Mouse (Mus musculus) midbrain, embryonic 11.5 days (tissue): ENCODE data around the gene Tmem98. TPM values are rescaled to one million over a fixed set of nuclear protein-coding genes. Genes with fewer than 3 reads are reported as not detected.

Experiments
- ATAC-seq: fragments of 200-750 bp; cut with Nextera tagmentation; 2 replicates; pipeline ENCODE4 v1.8.0; 2017; ENCODE audit warnings: moderate TSS enrichment, moderate library complexity; ENCODE audit not compliant: low FRiP score
- DNase-seq: peaks from one replicate; pipeline ENCODE4 v3.0.0; 2015; ENCODE audit warnings: low spot score; ENCODE audit errors: missing footprints
- H3K27ac ChIP-seq: fragments of 300-500 bp; sonication (generic); 2 replicates; pipeline ENCODE4 v1.5.1; 2014; ENCODE audit warnings: low read depth, low read length
- H3K27me3 ChIP-seq: fragments of 300-500 bp; sonication (generic); 2 replicates; pipeline ENCODE4 v1.6.1; 2014; ENCODE audit warnings: mild to moderate bottlenecking, low read length, moderate library complexity, mixed read lengths; ENCODE audit not compliant: control insufficient read depth, insufficient read depth
- H3K36me3 ChIP-seq: fragments of 300-500 bp; sonication (generic); 2 replicates; pipeline ENCODE4 v1.6.1; 2014; ENCODE audit warnings: mild to moderate bottlenecking, low read length, moderate library complexity, mixed read lengths; ENCODE audit not compliant: control insufficient read depth, insufficient read depth
- H3K4me1 ChIP-seq: fragments of 300-500 bp; sonication (generic); 2 replicates; pipeline ENCODE4 v1.6.1; 2014; ENCODE audit warnings: low read length; ENCODE audit not compliant: control insufficient read depth, insufficient read depth
- H3K4me2 ChIP-seq: fragments of 300-500 bp; sonication (generic); 2 replicates; pipeline ENCODE4 v1.6.1; 2014; ENCODE audit warnings: mild to moderate bottlenecking, moderate library complexity
- H3K4me3 ChIP-seq: fragments of 300-500 bp; sonication (generic); 2 replicates; pipeline ENCODE4 v1.5.1; 2014; ENCODE audit warnings: low read depth, low read length
- H3K9ac ChIP-seq: fragments of 300-500 bp; sonication (generic); 2 replicates; pipeline ENCODE4 v1.6.1; 2014; ENCODE audit warnings: low read length
- H3K9me3 ChIP-seq: fragments of 300-500 bp; sonication (generic); 2 replicates; pipeline ENCODE4 v1.6.1; 2016; ENCODE audit warnings: low read length; ENCODE audit not compliant: control insufficient read depth
- WGBS: fragments of 180-500 bp; shearing (Covaris S2); extraction: QIAGEN DNeasy Blood & Tissue Kit; methylation state at CpG from one replicate; pipeline ENCODE4 v1.1.7; 2014; 5-methylcytosine and 5-hydroxymethylcytosine counted together
- polyA plus RNA-seq: library from polyadenylated mRNA; unstranded; fragments of >200 nt; fragmentation: Nextera tagmentation; extraction: Ambion mirVana; gene quantifications from 2 replicates; pipeline ENCODE4 v1.2.1, GENCODE M21; 2014

Tmem98 gene
- polyA plus RNA-seq = 93.9 and 94.9 TPM in 2 replicates

DNA sequence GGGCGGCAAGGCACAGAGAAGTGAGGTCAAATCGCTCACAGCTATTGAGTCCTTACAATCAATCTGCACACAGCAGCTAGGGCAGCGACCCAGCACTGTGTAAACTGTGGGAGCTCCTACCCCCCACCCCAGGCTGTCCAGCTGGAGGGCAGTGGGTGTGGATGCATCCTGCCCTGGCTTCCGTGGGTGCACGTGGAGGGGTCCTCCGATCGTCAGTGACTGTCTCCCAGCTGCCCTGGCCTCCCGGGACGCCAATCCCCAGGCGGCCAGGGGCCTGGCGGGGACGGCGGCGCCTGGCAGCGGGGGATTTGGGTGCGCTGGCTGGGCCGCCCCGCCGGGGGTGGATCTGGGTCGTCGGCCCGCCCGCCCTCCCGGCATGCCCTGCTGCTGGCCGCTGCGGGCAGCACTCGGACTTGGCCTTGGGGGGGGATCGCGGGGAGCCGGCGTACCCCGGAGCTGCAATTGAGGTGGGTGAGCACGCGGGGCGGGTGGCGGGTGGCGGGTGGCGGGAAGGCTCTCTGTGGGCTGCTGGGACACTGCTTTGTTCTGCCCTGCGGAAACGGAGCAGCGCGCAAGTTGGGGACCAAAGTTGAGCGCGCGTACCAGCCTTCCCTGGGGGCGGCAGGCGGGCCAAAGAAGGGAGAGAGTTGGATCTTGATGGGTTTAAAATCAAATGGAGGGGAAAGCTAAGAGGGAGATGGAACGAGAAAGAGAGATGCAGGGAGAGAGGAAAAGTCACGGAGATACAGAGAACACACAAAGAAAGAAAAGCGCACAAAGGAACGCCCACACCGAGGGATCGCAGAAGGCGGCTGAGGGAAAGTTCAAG is at the start of gene Tmem98:
Gene Tmem98 (plus strand): TSS at position 183 of the 829 bp plus-strand sequence.
- Histone ChIP-seq H3K27ac (peak within 1 kb of the TSS; percentile 71), H3K27me3 (no peaks in the 10 kb centered on the region), H3K4me1 (peaks cover 13% of the 10 kb centered on the region), H3K36me3 (peaks cover 7% of the 10 kb centered on the region; the same call in 1 of the 2 replicates), H3K4me2 (peak within 1 kb of the TSS; percentile 84), H3K9ac (peak within 1 kb of the TSS; percentile 90), H3K4me3 (peak within 1 kb of the TSS; percentile 58), H3K9me3 (no peaks in the 10 kb centered on the region)
- peak; percentile 95 for DNase-seq
- WGBS = under 1% methylated on average over 35 of the region's 54 CpGs
- ATAC-seq = peak; percentile 86

DNA sequence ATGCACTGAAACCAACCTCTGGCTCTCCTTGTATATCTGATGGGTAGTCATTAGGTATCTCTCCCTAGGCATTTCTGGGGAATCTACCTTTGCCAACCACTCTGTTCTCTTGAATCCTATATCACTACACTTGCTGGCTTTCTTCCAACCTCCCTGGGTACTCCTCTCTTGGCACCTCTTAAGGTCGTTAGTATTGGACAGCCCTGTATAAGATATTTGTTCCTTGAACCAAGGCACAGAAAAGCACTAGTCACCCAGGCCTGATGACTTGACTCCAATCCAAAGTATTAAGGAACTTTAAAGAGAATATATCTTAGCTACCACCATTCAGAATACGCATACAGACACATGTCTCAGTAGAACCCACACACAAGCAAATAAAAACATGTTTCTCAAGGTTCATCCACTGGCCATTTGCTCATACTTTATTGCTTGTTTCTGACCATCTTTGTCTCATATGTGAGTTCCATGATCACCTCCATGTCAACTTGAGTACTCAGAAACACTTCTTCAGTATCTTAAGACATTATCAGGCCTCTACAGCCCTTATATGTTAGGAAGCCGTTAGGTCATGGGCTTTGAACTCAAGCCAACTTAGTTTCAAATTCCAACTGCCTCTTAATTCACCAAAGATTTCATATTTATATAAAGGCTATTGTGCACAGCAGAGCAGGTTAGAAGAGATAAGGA is 48.5 kb upstream of the Tmem98 start:
- WGBS = 89% methylated on average over 3 of the region's 3 CpGs
- Histone ChIP-seq H3K4me3 (no peak overlapping the region), H3K9me3 (no peaks in the 10 kb centered on the region), H3K4me1 (no peaks in the 10 kb centered on the region), H3K4me2 (no peak overlapping the region), H3K27ac (no peak overlapping the region), H3K27me3 (no peaks in the 10 kb centered on the region), H3K9ac (no peak overlapping the region), H3K36me3 (no peaks in the 10 kb centered on the region)
- DNase-seq = no peak
- no peak for ATAC-seq

DNA sequence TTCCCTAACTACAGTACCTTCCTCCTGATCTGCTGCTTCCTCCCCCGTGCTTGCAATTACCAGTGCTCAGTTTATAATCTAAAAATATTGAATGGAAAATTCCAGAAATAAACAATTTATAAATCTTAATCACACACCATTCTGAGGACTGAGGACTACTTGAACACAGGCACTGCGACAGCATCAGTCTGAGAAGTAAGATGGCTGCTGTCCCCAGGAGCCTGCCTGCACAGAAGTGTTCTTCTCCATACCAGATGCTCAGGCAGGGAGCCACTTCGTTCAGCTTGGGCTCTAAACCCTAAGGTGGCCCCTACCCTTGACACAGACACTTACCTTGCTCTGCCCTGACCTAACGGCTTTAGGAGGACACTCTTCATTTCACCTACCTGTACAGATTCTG is 47.9 kb upstream of the Tmem98 start:
- Histone ChIP-seq H3K4me2 (no peak overlapping the region), H3K4me3 (no peak overlapping the region), H3K9ac (no peak overlapping the region), H3K36me3 (no peaks in the 10 kb centered on the region), H3K9me3 (no peaks in the 10 kb centered on the region), H3K27ac (no peak overlapping the region), H3K27me3 (no peaks in the 10 kb centered on the region), H3K4me1 (no peaks in the 10 kb centered on the region)
- no peak for DNase-seq
- no peak for ATAC-seq
- WGBS = 76% methylated on average over 4 of the region's 4 CpGs

DNA sequence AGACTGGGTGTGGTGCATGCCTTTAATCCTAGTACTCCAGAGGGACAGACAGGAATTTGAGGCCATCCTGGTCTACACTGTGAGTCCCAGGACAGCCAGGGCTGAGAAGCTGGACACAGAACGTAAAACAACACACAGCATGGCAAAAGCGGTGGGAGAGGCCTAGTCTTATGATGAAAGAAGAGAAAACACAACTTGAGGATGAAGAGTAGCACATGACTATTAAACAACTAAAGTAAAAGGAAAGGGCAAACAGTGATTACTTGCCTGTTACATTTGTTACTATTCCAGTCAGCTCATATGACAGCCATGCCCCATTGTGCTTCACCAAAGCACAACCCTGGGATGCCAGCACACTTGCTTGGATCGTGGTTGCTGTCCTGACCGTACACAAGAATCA is 43.9 kb upstream of the Tmem98 start:
- no peaks in the 10 kb centered on the region for H3K4me1 ChIP-seq
- WGBS = 89% methylated on average over 4 of the region's 4 CpGs
- H3K27ac ChIP-seq = no peak overlapping the region
- H3K4me3 ChIP-seq = no peak overlapping the region
- no peak overlapping the region for H3K9ac ChIP-seq
- DNase-seq (no peak), ATAC-seq (no peak)
- no peaks in the 10 kb centered on the region for H3K36me3 ChIP-seq
- H3K27me3 ChIP-seq = no peaks in the 10 kb centered on the region
- H3K4me2 ChIP-seq = no peak overlapping the region
- H3K9me3 ChIP-seq = no peaks in the 10 kb centered on the region

DNA sequence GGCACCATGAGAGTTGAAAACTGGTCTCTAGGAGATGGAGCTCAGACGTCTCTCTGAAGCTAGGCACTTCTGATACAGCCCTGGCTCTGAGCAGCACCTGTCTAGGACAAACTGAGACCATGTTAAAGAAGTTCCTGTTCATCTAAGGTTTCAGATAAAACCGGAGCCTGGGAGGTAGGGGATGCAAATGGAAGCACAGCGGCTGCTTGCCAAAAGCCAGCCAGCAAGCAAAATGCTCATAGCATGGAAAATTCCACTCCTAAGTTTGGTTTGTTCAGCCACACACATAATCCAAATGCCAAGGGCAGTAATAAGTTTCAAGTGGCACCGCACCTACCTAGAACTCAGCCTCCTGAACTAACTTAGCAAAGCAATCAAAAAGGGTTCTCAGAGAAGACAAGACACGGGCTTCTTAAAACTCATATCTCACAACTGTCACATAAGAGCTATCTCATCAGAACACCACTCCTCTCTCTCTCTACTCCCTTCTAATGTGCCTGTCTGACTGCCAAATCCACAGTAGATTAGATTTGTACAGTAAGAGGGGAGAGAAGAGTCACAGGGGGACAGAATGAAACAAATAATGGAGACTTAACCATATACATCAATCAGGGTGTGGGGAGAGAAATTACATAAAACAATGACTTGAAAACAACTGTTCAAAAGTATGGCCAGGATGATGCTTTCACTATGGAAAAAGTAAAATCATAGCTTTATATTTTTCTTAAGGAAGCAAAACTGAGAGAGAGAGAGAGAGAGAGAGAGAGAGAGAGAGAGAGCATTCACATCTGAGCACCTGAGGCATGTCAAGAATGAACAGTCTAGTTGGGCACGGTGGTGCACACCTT is 43.3 kb upstream of the Tmem98 start:
- WGBS = 90% methylated on average over 6 of the region's 6 CpGs
- Histone ChIP-seq H3K9me3 (no peaks in the 10 kb centered on the region), H3K4me1 (0 out of 2 replicates have a peak, but pooled peaks cover 2% of the 10 kb centered on the region), H3K9ac (no peak overlapping the region), H3K4me3 (no peak overlapping the region), H3K27me3 (no peaks in the 10 kb centered on the region), H3K4me2 (no peak overlapping the region), H3K36me3 (no peaks in the 10 kb centered on the region), H3K27ac (no peak overlapping the region)
- ATAC-seq (no peak), DNase-seq (no peak)

DNA sequence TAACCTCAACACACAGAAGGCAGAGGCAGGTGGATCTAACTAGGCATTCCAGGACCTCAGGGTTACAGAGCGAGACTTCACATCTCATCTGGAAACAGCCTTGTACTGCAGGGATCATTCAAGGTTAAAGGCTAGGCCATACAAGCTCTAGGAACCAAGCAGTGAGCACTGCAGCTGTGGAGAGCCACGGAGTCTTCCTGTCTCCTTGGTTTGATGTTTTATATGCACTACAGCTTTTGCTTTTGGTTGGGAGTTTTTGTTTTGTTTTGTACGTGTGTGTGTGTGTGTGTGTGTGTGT is 42.7 kb upstream of the Tmem98 start:
- no peak overlapping the region for H3K27ac ChIP-seq
- 0 out of 2 replicates have a peak, but pooled peaks cover 2% of the 10 kb centered on the region for H3K4me1 ChIP-seq
- no peak for ATAC-seq
- H3K4me2 ChIP-seq = no peak overlapping the region
- no peak for DNase-seq
- no peaks in the 10 kb centered on the region for H3K27me3 ChIP-seq
- H3K9me3 ChIP-seq = no peaks in the 10 kb centered on the region
- WGBS = 78% methylated on average over 3 of the region's 3 CpGs
- H3K4me3 ChIP-seq = no peak overlapping the region
- no peak overlapping the region for H3K9ac ChIP-seq
- no peaks in the 10 kb centered on the region for H3K36me3 ChIP-seq

DNA sequence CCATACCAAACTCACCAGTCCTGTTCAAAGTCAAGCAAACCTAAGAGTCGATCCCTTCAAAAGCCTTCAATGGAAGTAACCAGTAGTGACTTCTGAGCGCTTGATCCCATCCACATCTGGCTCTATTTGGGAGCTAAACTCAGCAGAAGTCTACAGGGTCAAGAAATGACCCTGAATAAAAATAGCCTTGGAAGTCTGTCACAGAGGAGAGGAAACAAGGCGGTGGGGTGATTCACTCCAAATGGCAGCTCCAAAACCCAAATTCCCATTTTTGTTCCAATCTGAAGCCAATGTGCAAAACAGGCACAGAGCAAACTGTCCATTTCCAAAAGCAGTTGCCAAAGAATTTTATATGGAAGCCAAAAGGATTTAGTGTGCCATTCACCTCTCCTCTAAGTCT is 38.8 kb upstream of the Tmem98 start:
- no peak overlapping the region for H3K4me2 ChIP-seq
- H3K4me3 ChIP-seq = no peak overlapping the region
- H3K27ac ChIP-seq = no peak overlapping the region
- H3K9me3 ChIP-seq = no peaks in the 10 kb centered on the region
- ATAC-seq = no peak
- no peak overlapping the region for H3K9ac ChIP-seq
- no peaks in the 10 kb centered on the region for H3K36me3 ChIP-seq
- 0 out of 2 replicates have a peak, but pooled peaks cover 2% of the 10 kb centered on the region for H3K4me1 ChIP-seq
- no peak for DNase-seq
- 75% methylated on average over 3 of the region's 3 CpGs for WGBS
- H3K27me3 ChIP-seq = no peaks in the 10 kb centered on the region

DNA sequence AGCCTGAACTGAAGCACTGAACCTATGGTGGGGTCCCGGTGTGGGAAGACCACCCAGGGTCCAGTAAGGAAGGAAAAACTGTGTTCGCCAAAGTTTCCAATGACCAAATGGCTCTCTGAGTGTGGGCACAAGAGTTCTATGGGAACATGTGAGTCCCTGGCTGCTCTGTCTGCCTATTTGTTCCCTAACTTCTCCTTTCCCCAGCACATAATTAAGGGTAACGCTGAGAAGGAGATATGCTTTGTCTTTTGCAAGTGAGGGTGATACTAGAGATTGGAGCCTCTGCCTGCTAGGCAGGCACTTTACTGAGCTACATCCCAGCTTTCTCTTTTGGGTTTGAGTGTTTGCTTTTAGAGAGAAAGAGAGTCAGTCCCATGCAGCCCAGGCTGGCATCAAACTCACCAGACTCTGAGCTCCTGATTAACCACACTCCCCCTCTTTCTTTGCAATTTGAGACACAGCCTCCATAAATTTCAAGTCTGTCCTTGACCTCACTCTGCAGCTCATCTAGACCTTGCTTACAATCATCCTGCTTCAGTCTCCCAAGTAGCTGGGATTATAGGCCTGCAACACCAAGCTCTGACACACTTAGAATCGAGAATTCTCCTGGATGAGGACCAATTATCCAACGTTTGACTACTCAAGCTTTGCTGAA is 38.3 kb upstream of the Tmem98 start:
- H3K9me3 ChIP-seq = no peaks in the 10 kb centered on the region

More for the DNA sequence above, 38.3 kb upstream of the Tmem98 start:
- no peak for DNase-seq
- 73% methylated on average over 5 of the region's 5 CpGs for WGBS
- Histone ChIP-seq H3K27me3 (no peaks in the 10 kb centered on the region), H3K4me2 (no peak overlapping the region), H3K27ac (no peak overlapping the region), H3K9ac (no peak overlapping the region), H3K4me3 (no peak overlapping the region), H3K4me1 (0 out of 2 replicates have a peak, but pooled peaks cover 2% of the 10 kb centered on the region), H3K36me3 (no peaks in the 10 kb centered on the region)
- ATAC-seq = no peak
